Mouse (Mus musculus) liver, embryonic 14.5 days (tissue): Measurements from ENCODE around the gene Ccr9.

ENCODE experiments used
- CTCF ChIP-seq: IDR thresholded peaks from 2 replicates; pipeline ENCODE4 v1.5.1; 2016; ENCODE audit warnings: antibody characterized with exemption, low read depth, control low read depth
- EP300 ChIP-seq: IDR thresholded peaks from 2 replicates; pipeline ENCODE4 v1.6.1; 2016; ENCODE audit warnings: antibody characterized with exemption, low read depth

DNA sequence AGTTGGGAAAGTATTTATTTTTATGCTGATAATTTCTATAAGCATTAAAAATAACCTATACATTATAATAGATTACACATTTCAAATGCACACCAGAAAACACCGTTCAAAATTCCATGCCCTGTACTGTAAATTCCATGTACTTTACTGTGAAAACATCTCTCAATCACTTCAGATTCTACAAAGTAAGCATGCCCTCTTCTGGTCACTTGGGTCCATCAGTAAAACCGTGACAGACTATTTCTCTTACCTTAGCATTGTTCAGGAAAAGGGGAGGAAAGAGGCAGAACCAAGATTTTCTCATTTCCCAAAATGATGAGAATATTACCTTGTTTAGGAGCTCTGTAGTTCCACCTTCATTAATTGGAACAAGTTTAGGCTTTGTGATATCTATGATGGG is 31.0 kb downstream of the Ccr9 start:
- TF ChIP-seq CTCF, result peak; percentile 24; the same call in 1 of the 2 replicates
- no peak for TF ChIP-seq EP300
